Mouse (Mus musculus) brain, embryonic 14.5 days (tissue): ENCODE results near the gene Gm48552.

ENCODE experiments used
- CTCF ChIP-seq: fragments of 200-500 bp; IDR thresholded peaks from 2 replicates; pipeline ENCODE4 v1.5.1; 2012; ENCODE audit warnings: inconsistent platforms, mild to moderate bottlenecking, moderate library complexity, borderline replicate concordance; ENCODE audit not compliant: insufficient read depth, insufficient read length; ENCODE audit errors: extremely low read depth
- POLR2A ChIP-seq: fragments of 200-500 bp; IDR thresholded peaks from 2 replicates; pipeline ENCODE4 v1.6.1; 2012; ENCODE audit warnings: mild to moderate bottlenecking, inconsistent platforms, borderline replicate concordance; ENCODE audit not compliant: poor library complexity, insufficient read depth, insufficient read length, severe bottlenecking; ENCODE audit errors: extremely low read depth

- TF ChIP-seq CTCF (no peak), POLR2A (no peak)
These were observed 13.5 kb upstream of the Gm48552 start for GRCm38 (mm10) chr10:81375322-81375721.
